Mouse (Mus musculus): ENCODE measurements at regions not wholly inside any gene's neighbourhood (a gene's known extent, or its start where the extent isn't known, plus 50 kb on each side); places are given as distances from the start of the nearest gene placed in this dataset.

DNA sequence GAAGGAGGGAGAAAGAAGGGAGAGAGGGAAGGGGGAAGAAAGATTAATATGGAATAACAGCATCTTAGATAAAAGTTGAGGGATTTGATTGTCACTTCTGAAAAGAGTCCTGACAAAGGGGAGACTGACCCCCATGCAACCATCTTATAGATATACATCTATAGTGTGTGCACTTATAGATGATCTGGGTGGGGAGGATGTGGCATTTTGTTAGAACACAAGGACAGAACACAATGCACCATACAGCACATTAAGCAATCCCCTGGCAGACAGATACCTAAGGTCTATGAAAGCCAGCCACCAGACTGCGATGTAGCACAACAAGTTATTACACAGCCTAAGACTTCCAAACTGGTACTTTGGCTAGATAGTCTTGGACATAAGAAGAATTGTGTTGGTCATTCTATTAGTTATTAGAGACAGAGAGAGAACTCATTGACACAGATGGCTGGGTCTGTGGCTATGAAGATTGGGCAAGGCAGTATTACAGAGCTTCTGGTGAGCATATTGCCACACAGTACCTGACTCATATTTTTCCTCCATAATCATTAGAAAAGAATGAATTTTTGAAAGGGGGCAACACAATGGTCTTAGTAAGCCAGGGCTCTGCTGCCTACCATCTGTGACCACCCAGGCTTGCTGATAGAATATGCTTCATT, 126.3 kb upstream of the Itgb1 start:
- no peak for DNase-seq

DNA sequence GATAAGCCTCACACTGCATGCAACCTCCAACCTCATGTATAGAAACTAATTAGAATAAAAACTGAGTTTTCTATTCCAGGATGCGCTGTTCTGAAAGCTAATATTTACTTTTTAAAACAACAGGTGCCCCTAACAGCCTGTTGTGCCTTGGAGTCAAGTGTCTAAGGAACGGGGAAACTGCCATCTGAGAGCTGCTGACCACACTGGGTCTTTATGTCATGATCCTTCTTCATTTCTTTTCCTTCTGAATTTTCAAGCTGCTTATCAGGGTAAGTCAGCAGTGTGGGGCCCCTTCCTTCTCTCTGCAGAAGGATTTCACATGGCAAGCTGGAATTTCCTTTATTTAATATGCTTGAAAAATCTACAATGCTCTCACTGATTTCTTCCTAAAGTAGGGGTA, 125.0 kb upstream of the Itgb1 start:
- no peak for DNase-seq

DNA sequence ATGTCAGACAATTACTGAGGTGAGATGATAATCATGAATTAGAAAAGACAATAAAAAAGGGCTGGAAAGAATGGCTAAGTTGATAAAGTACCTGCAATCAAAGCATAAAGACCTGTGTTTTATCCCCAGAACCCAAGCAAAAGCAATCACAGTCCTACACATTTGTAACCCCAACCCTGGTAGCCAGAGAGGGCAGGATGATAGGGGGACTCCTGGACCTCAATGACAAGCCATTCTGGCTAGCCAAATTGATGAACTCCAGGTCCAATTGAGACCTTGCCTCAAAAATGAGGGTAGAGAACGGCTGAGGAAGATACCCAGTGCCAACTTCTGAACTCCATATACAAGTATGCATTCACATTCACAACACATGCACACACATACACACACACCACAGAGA, 124.4 kb upstream of the Itgb1 start:
- no peak for DNase-seq

DNA sequence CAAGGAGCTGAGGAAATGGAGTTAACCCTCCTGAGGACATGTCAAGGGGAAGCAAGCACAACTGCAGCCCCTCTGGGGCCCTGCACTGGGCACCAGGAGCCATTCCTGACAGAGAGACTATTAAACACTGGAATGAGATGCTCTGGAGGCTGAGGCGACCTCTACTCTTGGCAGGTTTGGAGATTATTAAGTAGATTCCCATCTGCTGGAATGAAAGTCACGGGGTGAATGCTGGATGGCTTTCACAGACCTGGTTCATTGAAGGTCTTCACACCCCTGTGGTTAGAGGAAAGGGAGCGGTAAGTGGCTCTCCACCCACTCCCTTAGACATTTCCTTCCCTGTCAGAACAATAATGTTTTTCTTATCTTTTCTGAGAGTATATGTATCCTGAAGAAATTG, 122.8 kb upstream of the Itgb1 start:
- peak; percentile 3 for DNase-seq

DNA sequence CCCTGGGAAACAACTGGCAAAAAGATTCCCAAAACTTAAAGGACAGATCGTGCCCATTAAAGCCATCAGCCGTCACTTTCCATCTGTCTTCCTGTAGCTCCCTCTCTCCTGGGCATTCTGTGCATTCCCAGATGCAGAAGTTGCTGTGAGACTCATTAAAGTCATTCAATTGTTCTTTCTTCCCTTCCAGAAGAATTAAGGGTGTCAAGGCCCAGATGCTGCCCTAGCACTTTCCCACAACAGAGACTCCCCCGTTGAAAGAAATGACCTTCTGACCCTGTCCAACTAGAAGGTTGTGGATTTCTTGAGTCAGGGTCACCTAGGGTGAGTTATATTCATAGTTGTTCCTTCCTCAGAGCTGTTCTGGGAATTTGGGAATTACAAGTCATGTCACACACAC, 121.7 kb upstream of the Itgb1 start:
- DNase-seq = no peak

DNA sequence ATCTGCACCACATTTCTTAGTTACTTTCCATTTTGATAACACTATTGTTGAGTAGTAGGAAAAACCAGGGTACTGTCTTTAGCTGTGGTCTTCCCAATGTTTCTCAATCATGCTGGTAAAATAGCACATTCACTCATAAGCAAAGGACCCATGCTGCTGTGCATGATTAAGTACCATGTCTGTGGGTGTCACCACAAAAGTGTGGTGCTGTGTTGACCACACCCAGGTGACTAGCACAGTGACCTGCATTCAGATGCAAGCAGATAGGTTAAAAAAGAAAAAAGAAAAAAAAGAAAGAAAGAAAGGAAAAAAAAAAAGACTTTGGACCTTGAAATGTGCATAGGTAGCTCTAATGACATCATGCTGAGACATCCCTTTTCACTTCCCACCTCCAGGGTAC, 113.2 kb upstream of the Itgb1 start:
- DNase-seq = no peak

DNA sequence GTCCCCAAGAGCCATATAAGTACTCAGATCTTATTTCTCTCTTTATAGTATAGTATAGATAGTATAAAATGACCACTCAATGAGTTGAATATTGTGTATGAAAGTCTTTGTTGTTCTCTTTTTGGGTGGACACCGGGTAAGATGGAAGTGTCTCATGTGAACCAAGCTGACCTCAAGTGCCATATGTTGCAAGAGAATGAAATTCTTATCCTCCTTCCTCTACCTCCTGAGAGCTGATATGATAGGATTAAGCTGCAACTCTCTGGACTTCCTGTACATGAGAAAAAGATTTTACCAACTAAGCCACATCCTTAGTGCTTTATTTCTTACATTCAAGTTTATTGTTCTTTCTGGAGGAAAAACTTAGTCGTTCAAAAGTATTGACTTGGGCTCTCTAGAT, 91.3 kb upstream of the Itgb1 start:
- DNase-seq = no peak

DNA sequence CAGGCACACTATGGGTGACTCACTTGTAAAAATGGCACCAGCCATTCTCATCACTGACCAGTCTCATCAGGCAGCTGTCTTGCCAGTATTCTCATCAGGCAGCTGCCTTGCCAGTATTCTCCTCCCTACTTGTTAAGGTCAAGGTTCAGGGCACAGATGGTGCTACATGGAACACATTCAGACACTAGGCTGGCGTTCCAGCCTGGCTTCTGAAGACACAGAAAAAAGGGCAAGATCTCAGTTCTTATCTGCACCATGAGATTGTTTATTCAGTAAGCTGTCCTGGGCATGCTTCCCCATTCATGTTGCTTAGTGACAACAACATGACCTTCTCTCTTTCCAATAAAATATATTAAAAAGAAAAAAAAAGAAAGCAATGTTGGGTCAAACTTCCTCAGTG, 90.7 kb upstream of the Itgb1 start:
- DNase-seq = no peak

DNA sequence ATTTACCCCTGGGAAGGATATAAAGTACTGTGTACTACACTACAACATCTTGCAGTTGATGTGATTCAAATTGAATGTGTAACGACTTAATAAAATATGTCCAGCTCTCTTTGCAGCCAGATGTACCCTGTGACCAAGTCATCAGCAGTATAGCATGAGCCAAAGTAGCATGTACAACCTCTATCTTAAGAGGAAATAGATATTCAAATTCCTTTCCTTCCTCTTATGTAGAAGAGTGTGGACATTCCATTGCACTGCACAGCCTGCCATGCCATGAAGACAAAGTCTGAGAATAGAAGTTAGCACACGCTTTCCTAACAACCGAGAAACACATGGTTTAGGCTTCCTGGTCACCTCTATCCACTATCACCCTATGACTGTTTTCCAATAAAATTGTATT, 79.9 kb upstream of the Itgb1 start:
- DNase-seq = no peak

DNA sequence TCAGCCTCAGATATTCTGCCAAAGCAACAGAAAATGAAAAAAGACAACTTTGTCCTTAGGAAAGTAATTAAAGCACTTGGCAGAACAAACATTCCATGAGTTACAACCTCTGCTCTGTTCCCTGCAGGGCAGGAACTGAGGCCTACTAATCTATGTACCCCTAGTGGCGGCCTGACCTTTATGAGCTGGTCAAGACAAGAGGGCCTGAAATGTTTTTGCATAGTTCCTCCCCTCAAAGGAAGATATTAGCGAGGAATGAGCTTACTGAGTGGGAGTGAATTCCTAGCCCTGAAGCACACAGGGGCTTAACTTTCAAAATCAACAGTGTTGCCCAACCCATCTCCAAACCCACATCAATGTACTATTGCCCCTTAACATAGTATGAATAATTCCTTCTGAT, 76.6 kb upstream of the Itgb1 start:
- peak; percentile 4 for DNase-seq

DNA sequence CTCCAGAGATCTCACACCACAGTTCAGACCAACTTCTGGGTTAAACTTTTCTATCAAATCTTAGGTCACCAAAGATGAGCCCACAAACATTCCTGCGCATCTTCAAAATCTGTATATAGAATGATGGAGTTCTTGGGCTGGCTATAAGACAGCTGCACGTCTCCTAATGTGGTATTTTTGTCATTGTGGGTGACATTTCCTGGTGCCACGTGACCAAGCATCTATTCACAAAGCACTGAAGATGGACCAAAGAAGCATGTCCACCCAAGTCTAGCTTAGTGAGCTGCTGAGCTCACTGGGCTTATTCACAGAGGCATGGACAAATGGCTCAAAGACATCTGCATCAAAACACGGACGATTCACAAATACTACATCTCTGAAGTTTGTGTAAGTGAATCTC, 72.8 kb upstream of the Itgb1 start:
- no peak for DNase-seq

DNA sequence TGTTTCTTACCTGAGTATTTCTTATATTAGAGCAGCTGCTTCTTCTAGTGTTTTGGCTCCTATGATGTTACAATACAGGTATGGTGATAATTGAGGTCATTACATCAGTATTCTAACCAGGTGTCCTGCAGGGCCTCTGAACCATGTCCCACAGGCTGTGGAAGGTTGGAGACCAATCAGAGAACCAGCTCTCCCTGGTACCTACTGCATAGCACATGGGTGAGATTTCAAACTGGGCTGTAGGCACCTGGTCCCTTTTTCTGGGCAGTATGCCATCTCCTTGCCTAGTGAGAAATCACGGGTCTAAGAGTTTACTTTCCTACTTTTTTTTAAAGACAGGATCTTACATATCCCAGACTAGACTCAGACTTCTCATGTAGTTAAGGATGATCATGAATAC, 67.6 kb upstream of the Itgb1 start:
- DNase-seq = no peak

DNA sequence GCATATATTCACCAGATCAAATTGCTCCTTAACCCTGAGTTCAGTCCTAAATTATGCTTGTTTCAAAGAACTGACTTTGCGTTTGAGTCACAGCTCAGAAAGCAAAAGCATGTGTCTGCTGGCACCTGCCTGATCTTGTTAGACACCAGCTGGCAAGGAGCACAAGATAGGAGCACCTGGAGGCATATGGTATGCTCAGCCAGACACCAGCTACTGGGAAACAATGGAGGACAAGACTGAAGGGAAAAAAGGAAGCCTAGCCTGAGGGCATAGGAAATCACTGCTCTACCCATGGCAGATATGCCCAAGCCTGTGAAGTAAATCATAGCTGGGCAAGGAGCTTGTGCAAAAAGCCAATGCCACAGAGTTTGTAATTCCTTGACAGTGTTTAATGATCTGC, 66.4 kb upstream of the Itgb1 start:
- DNase-seq = no peak
